Mouse (Mus musculus) midbrain, embryonic 11.5 days (tissue): ENCODE measurements at regions not wholly inside any gene's neighbourhood (a gene's known extent, or its start where the extent isn't known, plus 50 kb on each side); places are given as distances from the start of the nearest gene placed in this dataset.

ENCODE experiments used
- ATAC-seq: fragments of 200-750 bp; cut with Nextera tagmentation; 2 replicates; pipeline ENCODE4 v1.8.0; 2017; ENCODE audit warnings: moderate TSS enrichment, moderate library complexity; ENCODE audit not compliant: low FRiP score
- DNase-seq: peaks from one replicate; pipeline ENCODE4 v3.0.0; 2015; ENCODE audit warnings: low spot score; ENCODE audit errors: missing footprints
- H3K27ac ChIP-seq: fragments of 300-500 bp; sonication (generic); 2 replicates; pipeline ENCODE4 v1.5.1; 2014; ENCODE audit warnings: low read depth, low read length
- H3K27me3 ChIP-seq: fragments of 300-500 bp; sonication (generic); 2 replicates; pipeline ENCODE4 v1.6.1; 2014; ENCODE audit warnings: mild to moderate bottlenecking, low read length, moderate library complexity, mixed read lengths; ENCODE audit not compliant: control insufficient read depth, insufficient read depth
- H3K36me3 ChIP-seq: fragments of 300-500 bp; sonication (generic); 2 replicates; pipeline ENCODE4 v1.6.1; 2014; ENCODE audit warnings: mild to moderate bottlenecking, low read length, moderate library complexity, mixed read lengths; ENCODE audit not compliant: control insufficient read depth, insufficient read depth
- H3K4me1 ChIP-seq: fragments of 300-500 bp; sonication (generic); 2 replicates; pipeline ENCODE4 v1.6.1; 2014; ENCODE audit warnings: low read length; ENCODE audit not compliant: control insufficient read depth, insufficient read depth
- H3K4me2 ChIP-seq: fragments of 300-500 bp; sonication (generic); 2 replicates; pipeline ENCODE4 v1.6.1; 2014; ENCODE audit warnings: mild to moderate bottlenecking, moderate library complexity
- H3K4me3 ChIP-seq: fragments of 300-500 bp; sonication (generic); 2 replicates; pipeline ENCODE4 v1.5.1; 2014; ENCODE audit warnings: low read depth, low read length
- H3K9ac ChIP-seq: fragments of 300-500 bp; sonication (generic); 2 replicates; pipeline ENCODE4 v1.6.1; 2014; ENCODE audit warnings: low read length
- H3K9me3 ChIP-seq: fragments of 300-500 bp; sonication (generic); 2 replicates; pipeline ENCODE4 v1.6.1; 2016; ENCODE audit warnings: low read length; ENCODE audit not compliant: control insufficient read depth
- WGBS: fragments of 180-500 bp; shearing (Covaris S2); extraction: QIAGEN DNeasy Blood & Tissue Kit; methylation state at CpG from one replicate; pipeline ENCODE4 v1.1.7; 2014; 5-methylcytosine and 5-hydroxymethylcytosine counted together

GRCm38 (mm10) chr1:24832246-24832645 lies 153.8 kb downstream of the Lmbrd1 start:
- H3K27ac ChIP-seq, result no peak overlapping the region
- DNase-seq (no peak), ATAC-seq (no peak)
- H3K9me3 ChIP-seq, result no peaks in the 10 kb centered on the region
- no peaks in the 10 kb centered on the region for H3K27me3 ChIP-seq
- H3K9ac ChIP-seq, result no peak overlapping the region
- no peaks in the 10 kb centered on the region for H3K4me1 ChIP-seq
- 98% methylated on average over 3 of the region's 3 CpGs for WGBS
- no peak overlapping the region for H3K4me3 ChIP-seq
- H3K36me3 ChIP-seq, result no peaks in the 10 kb centered on the region
- H3K4me2 ChIP-seq, result no peak overlapping the region

GRCm38 (mm10) chr1:24866877-24867276 lies 188.4 kb downstream of the Lmbrd1 start:
- Histone ChIP-seq H3K9me3 (no peaks in the 10 kb centered on the region), H3K27ac (no peak overlapping the region), H3K4me3 (no peak overlapping the region), H3K9ac (no peak overlapping the region), H3K36me3 (no peaks in the 10 kb centered on the region), H3K4me1 (no peaks in the 10 kb centered on the region), H3K27me3 (no peaks in the 10 kb centered on the region), H3K4me2 (no peak overlapping the region)
- ATAC-seq, result no peak
- WGBS, result 88% methylated on average over 7 of the region's 7 CpGs
- no peak for DNase-seq

GRCm38 (mm10) chr1:24869772-24870171 lies 191.3 kb downstream of the Lmbrd1 start:
- no peak overlapping the region for H3K27ac ChIP-seq
- ATAC-seq, result peak; percentile 27; the same call in 1 of the 2 replicates
- no peak overlapping the region for H3K4me2 ChIP-seq
- no peaks in the 10 kb centered on the region for H3K4me1 ChIP-seq
- no peaks in the 10 kb centered on the region for H3K9me3 ChIP-seq
- no peaks in the 10 kb centered on the region for H3K27me3 ChIP-seq
- no peak overlapping the region for H3K9ac ChIP-seq
- no peak overlapping the region for H3K4me3 ChIP-seq
- H3K36me3 ChIP-seq, result no peaks in the 10 kb centered on the region
- WGBS, result 92% methylated on average over 12 of the region's 12 CpGs
- peak; percentile 83 for DNase-seq

GRCm38 (mm10) chr1:24870685-24871417 lies 192.4 kb downstream of the Lmbrd1 start:
- no peak overlapping the region for H3K27ac ChIP-seq
- H3K4me3 ChIP-seq, result no peak overlapping the region
- WGBS, result 88% methylated on average over 7 of the region's 7 CpGs
- no peak for DNase-seq
- H3K36me3 ChIP-seq, result no peaks in the 10 kb centered on the region
- no peak overlapping the region for H3K4me2 ChIP-seq
- no peaks in the 10 kb centered on the region for H3K4me1 ChIP-seq
- no peak overlapping the region for H3K9ac ChIP-seq
- H3K9me3 ChIP-seq, result no peaks in the 10 kb centered on the region
- ATAC-seq, result no peak
- no peaks in the 10 kb centered on the region for H3K27me3 ChIP-seq

GRCm38 (mm10) chr1:24877014-24877413 lies 198.6 kb downstream of the Lmbrd1 start:
- no peaks in the 10 kb centered on the region for H3K27me3 ChIP-seq
- no peak overlapping the region for H3K4me3 ChIP-seq
- H3K36me3 ChIP-seq, result no peaks in the 10 kb centered on the region
- H3K9ac ChIP-seq, result no peak overlapping the region
- ATAC-seq (no peak), DNase-seq (no peak)
- no peaks in the 10 kb centered on the region for H3K4me1 ChIP-seq
- no peak overlapping the region for H3K27ac ChIP-seq
- no peaks in the 10 kb centered on the region for H3K9me3 ChIP-seq
- no peak overlapping the region for H3K4me2 ChIP-seq

- no peaks in the 10 kb centered on the region for H3K4me1 ChIP-seq
- H3K4me2 ChIP-seq, result no peak overlapping the region
- ATAC-seq (no peak), DNase-seq (no peak)
- no peak overlapping the region for H3K4me3 ChIP-seq
- H3K36me3 ChIP-seq, result no peaks in the 10 kb centered on the region
- H3K9me3 ChIP-seq, result no peaks in the 10 kb centered on the region
- H3K27me3 ChIP-seq, result no peaks in the 10 kb centered on the region
- no peak overlapping the region for H3K27ac ChIP-seq
- H3K9ac ChIP-seq, result no peak overlapping the region
These were observed 205.2 kb downstream of the Lmbrd1 start for GRCm38 (mm10) chr1:24883638-24884037.

- WGBS, result 32% methylated on average over 2 of the region's 2 CpGs
- Histone ChIP-seq H3K27ac (no peak overlapping the region), H3K4me3 (no peak overlapping the region), H3K36me3 (no peaks in the 10 kb centered on the region), H3K27me3 (no peaks in the 10 kb centered on the region), H3K9ac (no peak overlapping the region), H3K9me3 (no peaks in the 10 kb centered on the region), H3K4me1 (no peaks in the 10 kb centered on the region), H3K4me2 (no peak overlapping the region)
- peak; percentile 52; the same call in 1 of the 2 replicates for ATAC-seq
- peak; percentile 90 for DNase-seq
These were observed 222.8 kb downstream of the Lmbrd1 start for GRCm38 (mm10) chr1:24901278-24901677.

- WGBS, result 47% methylated on average over 3 of the region's 3 CpGs
- H3K4me1 ChIP-seq, result no peaks in the 10 kb centered on the region
- H3K9me3 ChIP-seq, result no peaks in the 10 kb centered on the region
- H3K27me3 ChIP-seq, result no peaks in the 10 kb centered on the region
- no peaks in the 10 kb centered on the region for H3K36me3 ChIP-seq
- no peak overlapping the region for H3K4me3 ChIP-seq
- no peak overlapping the region for H3K4me2 ChIP-seq
- DNase-seq, result no peak
- no peak overlapping the region for H3K27ac ChIP-seq
- H3K9ac ChIP-seq, result no peak overlapping the region
- 0 out of 2 replicates have a peak, but pooled peaks have one; percentile 30 for ATAC-seq
These were observed 260.2 kb downstream of the Lmbrd1 start for GRCm38 (mm10) chr1:24938303-24939263.

- ATAC-seq, result no peak
- no peak overlapping the region for H3K4me3 ChIP-seq
- 87% methylated on average over 8 of the region's 8 CpGs for WGBS
- H3K4me1 ChIP-seq, result no peaks in the 10 kb centered on the region
- DNase-seq, result no peak
- H3K27me3 ChIP-seq, result no peaks in the 10 kb centered on the region
- H3K36me3 ChIP-seq, result no peaks in the 10 kb centered on the region
- H3K9me3 ChIP-seq, result no peaks in the 10 kb centered on the region
- H3K4me2 ChIP-seq, result no peak overlapping the region
- no peak overlapping the region for H3K27ac ChIP-seq
- no peak overlapping the region for H3K9ac ChIP-seq
These were observed 264.4 kb downstream of the Lmbrd1 start for GRCm38 (mm10) chr1:24942757-24943296.
